Mouse (Mus musculus) MEL (cell line): Measurements from ENCODE around the gene Gm20458. TPM values are rescaled to one million over a fixed set of nuclear protein-coding genes. Genes with fewer than 3 reads are reported as not detected.

ENCODE experiments used
- DNase-seq: peaks from one replicate; pipeline ENCODE4 v3.0.0; 2011; ENCODE audit warnings: low read depth, low spot score
- H3K27ac ChIP-seq: 2 replicates; pipeline ENCODE4 v1.5.1; 2012; ENCODE audit warnings: low read depth, mild to moderate bottlenecking, control low read depth, low read length, moderate library complexity; ENCODE audit not compliant: control insufficient read depth
- H3K27me3 ChIP-seq, 2 experiments: fragments of 150-350 bp in 1 of 2; sonication (generic) in 1 of 2; 2 replicates each; pipeline ENCODE4 v1.6.1; 2012; ENCODE audit warnings: low read length in 2 of 2, mild to moderate bottlenecking in 2 of 2, improper control_type of control experiment in 1 of 2, moderate library complexity in 1 of 2; ENCODE audit not compliant: insufficient read depth in 2 of 2, control insufficient read depth in 1 of 2
- H3K36me3 ChIP-seq, 2 experiments: 2 replicates each; pipeline ENCODE4 v1.6.1; 2012 to 2014; ENCODE audit warnings: low read length in 2 of 2, improper control_type of control experiment in 1 of 2, inconsistent platforms in 1 of 2, mild to moderate bottlenecking in 1 of 2; ENCODE audit not compliant: insufficient read depth in 2 of 2, control insufficient read depth in 1 of 2
- H3K4me1 ChIP-seq, 2 experiments: fragments of 150-350 bp in 1 of 2; sonication (generic) in 1 of 2; 2 replicates each; pipeline ENCODE4 v1.6.1; 2012; ENCODE audit warnings: low read length in 2 of 2, improper control_type of control experiment in 1 of 2, mild to moderate bottlenecking in 1 of 2; ENCODE audit not compliant: insufficient read depth in 2 of 2, control insufficient read depth in 1 of 2
- H3K4me3 ChIP-seq, 2 experiments: fragments of 150-350 bp in 1 of 2; sonication (generic) in 1 of 2; 2 replicates each; pipeline ENCODE4 v1.5.1; 2012; ENCODE audit warnings: low read depth in 2 of 2, low read length in 2 of 2, mild to moderate bottlenecking in 2 of 2, moderate library complexity in 2 of 2, control low read depth in 1 of 2, improper control_type of control experiment in 1 of 2; ENCODE audit not compliant: control insufficient read depth in 1 of 2, insufficient read depth in 1 of 2
- H3K79me2 ChIP-seq: 2 replicates; pipeline ENCODE4 v1.6.1; 2012; ENCODE audit warnings: mild to moderate bottlenecking, low read length, moderate library complexity; ENCODE audit not compliant: control insufficient read depth, poor library complexity, insufficient read depth
- H3K9ac ChIP-seq: 2 replicates; pipeline ENCODE4 v1.6.1; 2012; ENCODE audit warnings: low read depth, mild to moderate bottlenecking, control low read depth, low read length, moderate library complexity; ENCODE audit not compliant: control insufficient read depth, poor library complexity, severe bottlenecking
- H3K9me3 ChIP-seq: fragments of 150-350 bp; sonication (generic); replicated peaks from 2 replicates; pipeline ENCODE4 v1.6.1; 2012; ENCODE audit warnings: mild to moderate bottlenecking, low read length, improper control_type of control experiment, moderate library complexity; ENCODE audit not compliant: insufficient read depth
- BHLHE40 ChIP-seq: IDR thresholded peaks from 2 replicates; pipeline ENCODE4 v1.6.1; 2012; ENCODE audit warnings: low read depth, mild to moderate bottlenecking, inconsistent platforms, low read length, improper control_type of control experiment, borderline replicate concordance
- CHD1 ChIP-seq: IDR thresholded peaks from 2 replicates; pipeline ENCODE4 v1.6.1; 2012; ENCODE audit warnings: low read depth, mild to moderate bottlenecking, inconsistent platforms, low read length, improper control_type of control experiment
- CHD2 ChIP-seq: IDR thresholded peaks from 2 replicates; pipeline ENCODE4 v1.6.1; 2011; ENCODE audit warnings: low read length, improper control_type of control experiment
- CTCF ChIP-seq, 3 experiments: IDR thresholded peaks in 2 of 3; conservative IDR thresholded peaks in 1 of 3; 2 replicates each; pipeline ENCODE4 v1.5.1; 2011 to 2012; ENCODE audit warnings: low read length in 3 of 3, low read depth in 2 of 3, mild to moderate bottlenecking in 2 of 3, improper control_type of control experiment in 1 of 3, inconsistent platforms in 1 of 3, mixed read lengths in 1 of 3, moderate library complexity in 1 of 3; ENCODE audit not compliant: control insufficient read depth in 1 of 3, insufficient read depth in 1 of 3, poor library complexity in 1 of 3, severe bottlenecking in 1 of 3
- E2F4 ChIP-seq: IDR thresholded peaks from 2 replicates; pipeline ENCODE4 v1.6.1; 2011; ENCODE audit warnings: low read depth, low read length, improper control_type of control experiment, borderline replicate concordance
- ELF1 ChIP-seq: IDR thresholded peaks from 2 replicates; pipeline ENCODE4 v1.6.1; 2014; ENCODE audit warnings: low read depth, mild to moderate bottlenecking, inconsistent platforms, low read length, improper control_type of control experiment, moderate library complexity
- EP300 ChIP-seq, 2 experiments: IDR thresholded peaks; 2 replicates each; pipeline ENCODE4 v1.6.1; 2011; ENCODE audit warnings: improper control_type of control experiment in 2 of 2, low read length in 2 of 2, low read depth in 1 of 2, mild to moderate bottlenecking in 1 of 2
- ETS1 ChIP-seq: IDR thresholded peaks from 2 replicates; pipeline ENCODE4 v1.6.1; 2012; ENCODE audit warnings: low read depth, mild to moderate bottlenecking, inconsistent platforms, low read length, improper control_type of control experiment, moderate library complexity
- GATA1 ChIP-seq: IDR thresholded peaks from 2 replicates; pipeline ENCODE4 v1.6.1; 2011; ENCODE audit warnings: low read depth, low read length, improper control_type of control experiment
- HCFC1 ChIP-seq: IDR thresholded peaks from 2 replicates; pipeline ENCODE4 v1.6.1; 2012; ENCODE audit warnings: low read depth, mild to moderate bottlenecking, inconsistent platforms, low read length, improper control_type of control experiment, moderate library complexity
- JUND ChIP-seq: IDR thresholded peaks from 2 replicates; pipeline ENCODE4 v1.6.1; 2011; ENCODE audit warnings: low read depth, mild to moderate bottlenecking, improper control_type of control experiment, low read length
- KAT2A ChIP-seq: conservative IDR thresholded peaks from 2 replicates; pipeline ENCODE4 v1.6.1; 2012; ENCODE audit warnings: low read depth, low read length, improper control_type of control experiment, inconsistent platforms
- MAZ ChIP-seq: IDR thresholded peaks from 2 replicates; pipeline ENCODE4 v1.6.1; 2012; ENCODE audit warnings: low read depth, mild to moderate bottlenecking, inconsistent platforms, low read length, improper control_type of control experiment
- NELFE ChIP-seq: IDR thresholded peaks from 2 replicates; pipeline ENCODE4 v1.6.1; 2011; ENCODE audit warnings: low read depth, low read length, improper control_type of control experiment
- NRF1 ChIP-seq: IDR thresholded peaks from 2 replicates; pipeline ENCODE4 v1.6.1; 2014; ENCODE audit warnings: low read depth, mild to moderate bottlenecking, inconsistent platforms, low read length, improper control_type of control experiment, moderate library complexity; ENCODE audit not compliant: poor library complexity, insufficient read depth, severe bottlenecking
- POLR2A ChIP-seq, 2 experiments: IDR thresholded peaks; 2 replicates each; pipeline ENCODE4 v1.6.1; 2011 to 2012; ENCODE audit warnings: low read length in 2 of 2, mild to moderate bottlenecking in 2 of 2, control low read depth in 1 of 2, improper control_type of control experiment in 1 of 2, low read depth in 1 of 2, moderate library complexity in 1 of 2; ENCODE audit not compliant: control insufficient read depth in 1 of 2, insufficient read depth in 1 of 2, poor library complexity in 1 of 2
- POLR2AphosphoS2 ChIP-seq: IDR thresholded peaks from 2 replicates; pipeline ENCODE4 v1.6.1; 2011; ENCODE audit warnings: low read length, improper control_type of control experiment
- RAD21 ChIP-seq: IDR thresholded peaks from 2 replicates; pipeline ENCODE4 v1.6.1; 2011; ENCODE audit warnings: mild to moderate bottlenecking, low read depth, low read length, improper control_type of control experiment
- RCOR1 ChIP-seq: IDR thresholded peaks from 2 replicates; pipeline ENCODE4 v1.6.1; 2012; ENCODE audit warnings: low read depth, mild to moderate bottlenecking, inconsistent platforms, low read length, improper control_type of control experiment
- SIN3A ChIP-seq: IDR thresholded peaks from 2 replicates; pipeline ENCODE4 v1.6.1; 2012; ENCODE audit warnings: low read length, improper control_type of control experiment, inconsistent platforms
- SMC3 ChIP-seq: IDR thresholded peaks from 2 replicates; pipeline ENCODE4 v1.6.1; 2011; ENCODE audit warnings: low read depth, low read length, improper control_type of control experiment
- TAL1 ChIP-seq: IDR thresholded peaks from 2 replicates; pipeline ENCODE4 v1.6.1; 2012; ENCODE audit warnings: mild to moderate bottlenecking, inconsistent platforms, low read length, moderate library complexity, mixed read lengths
- TBP ChIP-seq: IDR thresholded peaks from 2 replicates; pipeline ENCODE4 v1.8.0; 2011; ENCODE audit warnings: low read depth, low read length, improper control_type of control experiment
- TCF12 ChIP-seq: IDR thresholded peaks from 2 replicates; pipeline ENCODE4 v1.6.1; 2014; ENCODE audit warnings: low read depth, mild to moderate bottlenecking, inconsistent platforms, low read length, improper control_type of control experiment, moderate library complexity
- UBTF ChIP-seq: IDR thresholded peaks from 2 replicates; pipeline ENCODE4 v1.6.1; 2012; ENCODE audit warnings: low read depth, mild to moderate bottlenecking, inconsistent platforms, low read length, improper control_type of control experiment, moderate library complexity, borderline replicate concordance; ENCODE audit not compliant: insufficient read depth
- ZC3H11A ChIP-seq: IDR thresholded peaks from 2 replicates; pipeline ENCODE4 v1.6.1; 2012; ENCODE audit warnings: low read depth, mild to moderate bottlenecking, inconsistent platforms, low read length, improper control_type of control experiment
- ZMIZ1 ChIP-seq: IDR thresholded peaks from 2 replicates; pipeline ENCODE4 v1.6.1; 2012; ENCODE audit warnings: low read depth, mild to moderate bottlenecking, inconsistent platforms, low read length, improper control_type of control experiment, moderate library complexity
- polyA plus RNA-seq, 2 experiments: library from polyadenylated mRNA; stranded (reverse) in 1 of 2; unstranded in 1 of 2; fragments of >175 nt in 1 of 2; fragments of >200 nt in 1 of 2; gene quantifications; 2 replicates each; pipeline versions ENCODE4 v1.2.1 to v1.2.4; 2012; ENCODE audit warnings: low replicate concordance in 2 of 2, low read depth in 1 of 2; ENCODE audit not compliant: insufficient read length in 2 of 2, insufficient read depth in 1 of 2, missing spikeins in 1 of 2
- total RNA-seq: library from RNA; depleted of rRNA; stranded (reverse); fragments of 300-350 nt; gene quantifications from 2 replicates; pipeline ENCODE4 v1.2.3, GENCODE M21; 2012

The Gm20458 gene
- total and polyA plus RNA-seq, 3 experiments, result 1.0 to 19.2 TPM; not detected in 1

- no peak for TF ChIP-seq KAT2A
- TF ChIP-seq HCFC1, result no peak
- TF ChIP-seq RAD21, result no peak
- TF ChIP-seq MAZ, result no peak
- TF ChIP-seq EP300 (IDR thresholded peaks at IDR 0.05; ENCODE audit: low read depth in 1 of 2, low read length in 2 of 2), result no peak
- TF ChIP-seq E2F4, result no peak
- TF ChIP-seq POLR2A (IDR thresholded peaks at IDR 0.05; ENCODE audit: control insufficient read depth in 1 of 2, insufficient read depth in 1 of 2, low read depth in 1 of 2, low read length in 2 of 2, poor library complexity in 1 of 2), result peak; percentile 37 to 62; a peak in 3 of 4 replicates
- no peak for TF ChIP-seq CTCF (IDR thresholded peaks at IDR 0.05 in 2 of 3, conservative IDR thresholded peaks at IDR 0.05 in 1 of 3; ENCODE audit: control insufficient read depth in 1 of 3, insufficient read depth in 1 of 3, low read depth in 2 of 3, low read length in 3 of 3, poor library complexity in 1 of 3, severe bottlenecking in 1 of 3)
- TF ChIP-seq SIN3A, result peak; percentile 40; the same call in 1 of the 2 replicates
- TF ChIP-seq SMC3, result no peak
- no peak for TF ChIP-seq POLR2AphosphoS2
- TF ChIP-seq ELF1, result 0 out of 2 replicates have a peak, but pooled peaks have one; percentile 26
- no peak for TF ChIP-seq JUND
These were observed 25.7 kb downstream of the Gm20458 start (continued) for GRCm38 (mm10) chr2:164486258-164487114.

- H3K9ac ChIP-seq, result no peak overlapping the region; the same call in 1 of the 2 replicates
- H3K79me2 ChIP-seq, result peaks cover 4% of the 10 kb centered on the region; the same call in 1 of the 2 replicates
- no peaks in the 10 kb centered on the region for H3K27me3 ChIP-seq
- peaks cover 4 to 10% of the 10 kb centered on the region in 2 experiments; a peak in 3 of 4 replicates for H3K4me1 ChIP-seq
- TF ChIP-seq TAL1, result no peak
- no peak for TF ChIP-seq ZMIZ1
- no peak for TF ChIP-seq HCFC1
- TF ChIP-seq CHD1, result no peak
- TF ChIP-seq NRF1, result no peak
- no peak for TF ChIP-seq CHD2
- no peak for TF ChIP-seq SMC3
- TF ChIP-seq RCOR1, result no peak
- no peak for TF ChIP-seq E2F4
- TF ChIP-seq ETS1, result no peak
- TF ChIP-seq NELFE, result no peak
- no peak for TF ChIP-seq GATA1
- TF ChIP-seq CTCF (IDR thresholded peaks at IDR 0.05 in 2 of 3, conservative IDR thresholded peaks at IDR 0.05 in 1 of 3; ENCODE audit: control insufficient read depth in 1 of 3, insufficient read depth in 1 of 3, low read depth in 2 of 3, low read length in 3 of 3, poor library complexity in 1 of 3, severe bottlenecking in 1 of 3), result no peak
- TF ChIP-seq ZC3H11A, result no peak
- TF ChIP-seq BHLHE40, result no peak
- no peak for TF ChIP-seq TBP
- no peak for TF ChIP-seq TCF12
- TF ChIP-seq UBTF, result no peak
- H3K9me3 ChIP-seq, result no peaks in the 10 kb centered on the region
- DNase-seq, result no peak
- H3K27ac ChIP-seq, result no peak overlapping the region
- H3K36me3 ChIP-seq, result peaks cover 3 to 4% of the 10 kb centered on the region in 2 experiments
- H3K4me3 ChIP-seq, result peak overlapping the region; percentile 76 to 86; a peak in 3 of 4 replicates
These were observed 26.4 kb downstream of the Gm20458 start for GRCm38 (mm10) chr2:164487115-164487527.
